Mouse (Mus musculus): ENCODE data around the gene 9130409I23Rik.

- no peak for TF ChIP-seq CTCF (IDR thresholded peaks at IDR 0.05; ENCODE audit: extremely low read depth, insufficient read depth, low read length)
- peak; percentile 47; the same call in 1 of the 2 replicates for TF ChIP-seq POLR2A (IDR thresholded peaks at IDR 0.05; ENCODE audit: extremely low read depth, insufficient read depth, low read length)
Measured at GRCm38 (mm10) chr1:181016532-181017131, 34.4 kb upstream of the 9130409I23Rik start.
